Mouse (Mus musculus) gastrocnemius, adult 8-10 months (tissue): ENCODE data around the gene Pemt. TPM values are rescaled to one million over a fixed set of nuclear protein-coding genes. Genes with fewer than 3 reads are reported as not detected.

Source experiments
- DNase-seq, 2 experiments: peaks; one replicate each; pipeline ENCODE4 v3.0.0; 2022; ENCODE audit warnings: low spot score in 2 of 2
- total RNA-seq, 4 experiments: library from RNA; stranded (reverse); gene quantifications; 2 replicates each; pipeline ENCODE4 v1.2.4; 2022

Pemt gene
- total RNA-seq, result 1 to 10 TPM; 2.0 to 4.5 (median 3.7) TPM

DNA sequence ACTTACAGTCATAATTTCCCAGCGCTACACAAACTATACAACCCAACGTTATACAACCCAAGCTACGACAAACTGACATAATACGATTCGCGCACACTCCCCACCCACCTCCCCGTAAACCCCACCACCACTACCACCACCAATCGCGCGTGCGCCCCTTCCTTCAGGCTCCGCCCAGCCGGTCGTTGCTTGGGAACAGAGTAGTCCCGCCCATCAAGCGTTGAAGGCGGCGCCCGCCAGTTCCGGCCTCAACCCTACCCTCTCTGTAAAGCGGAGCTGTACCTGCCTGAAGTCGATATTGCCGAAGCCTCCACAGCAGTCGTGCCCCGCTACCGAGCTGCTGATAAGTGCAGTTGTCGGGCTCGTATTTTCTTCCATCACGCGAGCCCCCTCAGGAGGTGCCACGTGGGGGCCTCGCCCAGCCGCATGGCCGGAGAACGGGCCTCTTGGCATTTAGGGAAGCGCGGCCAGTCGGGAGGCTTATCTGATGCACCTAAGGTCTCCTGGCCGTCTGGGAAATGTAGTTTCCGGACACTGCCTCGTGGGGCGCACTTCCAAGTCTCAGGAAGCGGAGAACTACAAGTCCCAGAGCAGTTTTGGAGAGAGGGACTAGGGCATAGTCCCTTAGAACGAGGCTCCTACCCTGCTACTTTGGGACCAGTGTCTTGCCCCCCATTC, at the start of gene Pemt:
Gene Pemt, minus strand, starts transcription at position 432 of the 678 bp plus-strand sequence.
- peak; percentile 94 to 96 for DNase-seq

DNA sequence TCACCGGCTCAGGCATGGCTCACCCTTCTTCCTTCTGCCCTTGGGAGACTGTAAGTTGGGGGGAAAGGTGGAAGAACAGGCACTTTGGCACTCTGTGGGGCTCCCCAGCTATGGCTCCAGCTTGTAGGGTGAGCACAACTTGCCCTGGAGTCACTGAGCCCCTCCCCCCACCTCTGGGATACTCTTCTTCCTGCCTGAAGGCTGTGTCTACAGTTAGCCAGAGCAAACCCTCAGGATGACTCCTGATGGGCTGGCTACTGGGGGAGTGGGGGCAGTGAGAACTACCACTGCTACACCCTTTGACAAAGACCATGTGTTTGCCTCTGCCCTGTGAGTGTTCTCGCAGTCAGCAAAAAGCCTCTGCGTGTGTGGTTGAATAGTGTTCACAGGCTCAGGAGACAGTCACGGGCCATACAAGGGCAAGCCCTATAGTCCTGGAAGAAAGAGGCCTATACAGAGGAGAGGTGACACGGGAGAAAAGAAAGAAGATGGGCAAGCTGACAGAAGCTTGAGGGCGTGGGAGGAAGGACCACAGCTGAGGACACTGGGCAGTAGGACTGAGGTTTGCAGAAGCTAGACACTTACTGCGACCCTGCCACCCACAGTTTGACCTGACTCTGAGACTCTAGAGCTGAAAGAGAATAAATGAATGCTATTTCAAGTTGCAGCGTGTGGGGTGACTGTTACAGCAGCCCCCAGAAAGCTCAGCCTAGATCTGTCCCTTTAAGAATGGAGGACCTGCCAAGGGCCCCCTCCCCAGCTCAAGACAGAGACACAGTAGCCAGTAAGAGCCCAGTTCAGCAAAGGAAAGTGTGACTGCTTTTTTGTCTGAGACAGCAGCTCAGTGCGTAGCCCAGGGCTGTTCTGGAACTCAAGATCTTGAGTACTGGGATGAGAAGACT, 48.9 kb upstream of the Pemt start:
- no peak for DNase-seq

DNA sequence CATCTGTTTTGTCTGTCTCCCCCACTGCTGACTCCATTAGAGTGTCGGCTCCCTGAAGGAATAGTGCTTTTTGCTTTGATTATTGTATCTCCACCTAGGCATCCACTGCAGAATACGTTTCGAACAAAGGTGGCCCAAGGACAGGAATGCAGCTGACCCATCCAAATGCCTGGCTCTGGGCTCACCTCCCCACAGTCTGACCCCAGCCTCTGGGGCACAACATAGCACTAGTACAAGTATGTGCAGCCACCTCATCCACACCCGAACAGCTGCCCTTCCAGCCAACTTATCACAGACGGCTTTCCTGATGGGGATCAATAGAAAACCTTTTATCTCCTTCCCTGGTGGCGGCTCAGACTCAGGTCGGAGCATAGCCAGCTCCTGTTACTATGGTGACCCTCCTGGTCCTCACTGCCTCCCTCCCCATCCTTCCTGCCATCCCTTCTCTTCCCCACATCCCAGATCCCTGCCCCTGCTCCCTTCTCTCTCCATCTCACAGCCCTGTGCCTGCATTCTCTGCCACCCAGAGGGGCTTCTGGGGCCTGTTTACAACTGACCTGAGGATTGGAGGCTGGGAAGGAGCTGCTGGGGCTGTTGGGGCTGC, 47.8 kb upstream of the Pemt start:
- no peak for DNase-seq

DNA sequence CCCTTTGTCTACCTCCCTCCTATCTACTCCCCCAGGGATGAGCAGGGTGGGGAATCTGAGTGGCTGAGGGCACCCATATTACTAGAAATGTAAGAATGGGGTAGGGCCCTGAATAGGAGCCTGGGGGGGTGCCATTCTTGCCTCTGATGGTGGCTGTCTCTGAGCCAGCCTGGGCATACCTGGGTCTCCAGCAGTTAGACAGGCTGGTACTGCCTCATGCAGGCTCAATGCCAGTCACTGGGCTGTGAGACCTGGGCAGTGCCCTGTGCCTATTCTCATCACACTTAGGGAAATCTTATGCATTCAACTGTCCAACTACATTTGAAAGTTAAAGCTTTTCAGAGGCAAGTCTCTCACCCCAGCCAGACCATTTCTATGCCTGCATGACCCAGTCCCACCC, 46.9 kb upstream of the Pemt start:
- DNase-seq, result no peak

DNA sequence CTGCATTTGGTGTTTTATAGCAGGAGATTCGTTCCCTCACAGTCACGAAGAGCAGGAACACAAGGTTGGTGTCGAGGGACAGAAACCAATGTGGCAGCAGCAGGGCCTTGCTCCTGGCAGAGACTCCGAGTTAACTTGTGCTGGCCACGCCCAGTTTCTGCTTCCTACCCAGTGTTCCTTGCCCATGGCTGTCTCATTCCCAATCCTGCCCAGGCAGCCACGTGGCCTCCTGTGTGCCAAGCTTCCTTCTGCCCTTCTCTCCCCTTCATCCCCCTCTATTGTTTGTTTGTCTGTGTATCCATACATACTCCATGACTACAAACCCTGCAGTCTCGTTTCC, 45.1 kb upstream of the Pemt start:
- DNase-seq, result no peak

DNA sequence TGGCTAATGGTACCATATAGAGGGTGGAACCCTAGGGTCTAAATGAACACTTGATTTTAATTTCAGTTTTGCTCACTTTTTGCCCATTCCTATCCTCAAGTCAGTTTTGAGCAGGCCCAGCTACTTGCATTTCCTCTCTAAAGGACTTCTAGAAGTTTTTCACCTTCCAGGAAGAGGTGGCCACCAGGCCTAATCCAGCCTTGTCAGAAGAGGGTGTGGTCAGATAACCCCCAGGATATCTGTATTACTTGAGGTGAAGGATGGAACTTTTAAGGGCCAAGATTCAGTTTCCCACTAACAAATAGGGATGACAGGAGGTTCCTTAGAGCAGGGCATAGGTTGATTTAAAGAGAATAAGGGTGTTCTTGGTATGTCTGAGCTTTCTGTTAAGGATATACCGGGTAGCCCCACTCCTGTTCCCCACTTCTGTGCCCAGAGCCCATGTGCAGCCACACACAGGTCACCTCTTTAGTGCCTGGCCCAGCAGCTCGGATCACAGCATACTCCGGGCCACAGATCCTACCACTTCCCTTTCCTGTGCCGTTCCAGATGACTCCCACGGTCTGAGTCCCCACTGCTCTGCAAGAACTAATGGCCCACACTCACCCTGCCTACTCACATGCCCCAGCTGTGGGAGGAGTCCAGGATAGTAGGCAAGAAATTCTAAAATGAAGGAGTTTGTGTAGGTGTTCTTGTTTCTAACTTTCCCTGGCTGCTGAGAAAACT, 44.6 kb upstream of the Pemt start:
- DNase-seq, result no peak

DNA sequence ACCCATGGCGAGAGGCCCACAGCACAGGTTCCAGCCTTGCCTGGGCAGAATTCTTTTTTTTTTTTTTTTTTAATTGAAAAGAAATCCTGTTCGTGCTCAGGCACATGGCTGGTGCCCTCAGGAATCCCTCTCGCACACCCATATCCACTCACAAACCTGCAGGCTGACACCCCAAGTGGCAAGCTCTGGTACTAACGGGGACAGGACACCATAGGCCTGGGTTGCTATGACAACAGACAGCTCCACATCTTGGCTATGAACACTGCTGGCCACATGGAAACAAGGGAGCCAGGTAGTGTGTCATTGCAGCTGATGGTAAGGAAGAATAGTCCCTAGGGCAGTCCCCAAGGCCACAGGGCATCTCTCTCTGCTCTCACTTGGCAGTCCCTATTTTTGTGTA, 42.7 kb upstream of the Pemt start:
- DNase-seq, result no peak

DNA sequence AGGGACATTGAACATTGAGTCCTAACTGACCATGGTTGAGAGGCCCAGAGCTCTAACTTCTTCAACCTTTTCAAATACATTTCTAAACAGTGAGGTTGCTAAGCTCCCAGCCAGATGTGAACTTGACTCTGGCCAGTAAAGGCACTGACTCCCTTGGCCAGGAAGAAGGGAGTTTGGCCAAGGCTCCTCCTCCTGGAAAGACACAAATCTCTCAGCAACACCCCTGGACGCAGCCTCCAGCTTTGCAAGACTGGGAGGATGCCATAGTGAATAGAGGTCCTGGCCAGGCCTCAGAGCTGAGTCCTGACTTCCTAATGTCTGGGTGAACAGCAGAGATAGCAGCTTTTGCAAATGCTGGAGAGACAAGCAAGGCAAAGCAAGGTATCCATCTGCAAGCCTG, 40.4 kb upstream of the Pemt start:
- DNase-seq, result peak in 1 of 2 experiments; percentile 33

DNA sequence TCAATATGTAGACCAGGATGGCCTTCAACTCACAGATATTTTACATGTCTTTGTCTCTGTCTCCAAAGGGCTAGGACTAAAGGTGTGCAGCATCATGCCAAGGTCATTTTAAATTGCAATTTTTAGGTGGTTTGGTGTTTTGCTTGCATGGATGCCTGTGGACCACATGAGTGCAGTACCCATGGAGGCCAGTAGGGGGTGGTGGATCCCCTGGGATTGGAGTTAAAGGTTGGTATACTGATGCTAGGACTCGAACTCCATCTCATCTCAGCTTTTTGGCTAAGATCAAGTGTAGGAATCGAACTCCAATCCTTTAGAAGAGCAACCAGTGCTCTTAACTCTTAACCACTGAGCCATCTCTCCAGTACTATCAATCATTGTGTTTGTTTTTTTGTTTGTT, 38.3 kb upstream of the Pemt start:
- no peak for DNase-seq

DNA sequence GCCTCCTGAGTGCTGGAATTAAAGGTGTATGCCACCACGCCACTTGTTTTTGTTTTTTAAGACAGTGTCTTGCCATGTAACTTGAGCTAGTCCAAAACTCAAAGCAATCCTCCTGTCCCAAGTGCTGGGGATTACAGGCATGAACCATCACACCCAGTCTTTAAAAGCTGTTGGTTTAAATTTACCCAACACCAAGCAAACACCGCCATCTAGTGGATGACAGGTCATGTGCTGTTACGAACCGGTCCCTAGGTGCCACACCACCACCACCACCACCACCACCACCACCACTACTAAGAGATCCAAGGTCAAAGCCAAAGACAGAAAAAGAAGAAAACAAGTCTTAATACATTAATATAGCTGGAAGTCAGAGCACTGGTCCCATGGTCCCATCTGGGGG, 30.5 kb upstream of the Pemt start:
- peak; percentile 28 to 37 for DNase-seq

DNA sequence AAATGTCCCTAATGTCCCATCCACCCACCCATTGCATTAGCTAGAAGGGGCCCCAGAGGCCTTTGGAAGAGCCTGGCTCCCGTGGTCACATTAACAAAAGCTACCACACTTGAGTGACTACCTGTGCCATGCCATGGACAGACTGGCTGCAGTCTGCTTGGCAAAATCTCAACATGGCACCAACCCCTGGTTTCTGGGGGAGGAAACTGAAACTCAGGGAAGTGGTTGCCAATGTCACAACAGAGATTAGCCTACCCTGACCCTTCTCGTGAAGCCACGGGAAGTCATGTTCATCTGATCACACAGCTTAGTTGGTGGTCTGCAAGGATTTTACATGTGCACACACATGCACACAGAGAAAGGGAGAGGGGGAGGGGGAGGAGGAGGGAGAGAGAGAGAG, 29.9 kb upstream of the Pemt start:
- DNase-seq, result no peak

DNA sequence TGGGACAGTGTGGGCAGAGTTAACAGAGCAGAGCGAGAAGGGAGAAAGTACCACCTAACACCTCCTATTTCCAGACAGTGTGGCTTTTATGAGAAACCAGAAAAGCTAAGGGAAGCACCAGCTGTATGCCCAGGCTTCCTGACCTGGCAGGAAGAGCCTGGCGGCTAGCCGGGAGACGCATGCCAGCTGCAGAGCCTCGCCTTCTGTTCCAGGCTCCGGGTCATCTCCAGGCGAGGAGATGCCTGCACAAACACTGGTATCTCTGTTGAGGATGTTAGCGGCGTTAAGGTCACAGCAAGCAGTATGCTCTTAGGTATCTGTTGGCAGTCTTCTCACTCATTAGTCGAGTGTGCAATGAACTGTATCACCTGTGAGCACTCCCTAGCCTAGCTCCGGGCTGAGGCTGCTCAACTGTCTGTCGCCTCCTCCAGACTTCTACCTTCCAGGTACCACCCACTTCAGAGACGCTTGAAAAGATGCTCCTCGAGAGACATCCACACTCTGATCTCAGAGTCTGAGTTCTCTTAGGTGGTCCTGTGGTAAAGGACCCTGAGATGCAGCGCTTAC, 27.7 kb upstream of the Pemt start:
- DNase-seq, result peak; percentile 22 to 54

DNA sequence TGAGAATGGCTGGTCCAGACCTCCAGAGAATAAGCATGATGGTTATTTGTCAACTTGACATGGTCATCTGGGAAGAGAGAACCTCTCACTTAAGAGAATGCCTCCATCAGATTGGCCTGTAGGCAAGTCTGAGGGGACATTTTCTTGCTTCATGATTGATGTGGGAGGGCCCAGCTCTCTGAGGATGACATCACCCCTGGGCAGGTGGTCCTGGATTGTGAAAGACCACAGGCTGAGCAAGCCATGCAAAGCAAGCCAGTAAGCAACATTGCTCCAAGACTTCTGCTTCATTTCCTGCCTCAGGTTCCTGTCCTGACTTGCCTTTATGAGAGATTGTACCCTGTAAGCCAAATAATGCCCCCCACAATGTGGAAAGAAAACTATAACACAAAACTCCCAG, 26.8 kb upstream of the Pemt start:
- no peak for DNase-seq

DNA sequence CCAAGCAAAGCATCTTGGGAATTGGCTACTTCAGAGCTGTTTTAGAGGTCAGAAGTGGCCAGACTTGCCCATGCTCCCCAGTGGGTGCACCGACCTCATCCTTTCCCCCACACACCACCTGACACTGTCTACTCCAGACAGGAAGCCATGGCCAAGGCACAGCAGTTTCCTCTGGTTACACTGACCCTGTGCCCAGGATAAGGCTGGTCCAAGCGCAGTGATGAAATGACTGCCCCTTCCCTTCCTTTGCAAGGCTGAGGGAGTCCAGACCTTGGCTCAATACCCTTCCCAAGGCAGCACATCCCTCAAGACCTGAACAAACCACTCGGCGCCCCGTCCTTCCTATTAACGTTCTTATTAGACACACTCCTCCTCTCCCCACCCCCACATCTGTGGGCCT, 24.9 kb upstream of the Pemt start:
- peak in 1 of 2 experiments; percentile 5 for DNase-seq

DNA sequence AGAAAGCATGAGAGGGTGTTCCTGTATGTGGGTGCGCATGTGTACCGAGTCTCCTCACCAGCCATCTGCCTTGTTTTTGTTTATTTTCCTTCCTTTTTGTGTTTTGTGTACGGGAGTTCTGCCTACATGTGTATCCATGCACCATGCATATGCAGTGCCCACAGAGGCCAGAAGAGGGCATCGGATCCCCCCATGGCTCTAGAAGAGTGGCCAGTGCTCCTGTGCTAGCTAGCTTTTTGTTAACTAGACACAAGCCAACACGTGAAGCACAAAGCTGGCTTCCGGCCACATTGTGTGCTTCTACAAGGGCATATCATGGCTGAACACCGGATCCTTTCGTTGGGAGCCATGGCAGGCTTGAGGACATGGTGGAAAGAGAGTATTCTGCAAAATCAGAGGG, 24.3 kb upstream of the Pemt start:
- DNase-seq, result peak in 1 of 2 experiments; percentile 18

DNA sequence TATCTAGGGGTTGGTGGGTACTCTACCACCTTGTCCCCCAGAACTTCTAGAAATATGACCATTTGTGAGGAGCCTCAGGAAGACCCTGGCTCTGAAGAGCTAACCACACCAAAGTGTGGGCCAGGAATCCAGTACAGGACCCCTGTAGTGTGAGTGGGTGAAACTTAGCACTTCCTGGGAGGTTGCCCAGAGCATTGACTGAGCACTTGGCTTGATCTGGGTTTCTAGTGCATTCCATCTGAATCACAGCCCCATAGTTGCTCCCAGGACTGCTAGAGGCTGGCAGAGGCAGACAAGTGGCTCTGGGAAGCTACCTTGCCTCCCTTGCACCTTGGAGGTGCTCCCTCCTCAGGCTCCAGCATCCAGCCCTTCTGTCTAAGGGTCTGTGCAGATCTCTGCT, 22.3 kb upstream of the Pemt start:
- no peak for DNase-seq

DNA sequence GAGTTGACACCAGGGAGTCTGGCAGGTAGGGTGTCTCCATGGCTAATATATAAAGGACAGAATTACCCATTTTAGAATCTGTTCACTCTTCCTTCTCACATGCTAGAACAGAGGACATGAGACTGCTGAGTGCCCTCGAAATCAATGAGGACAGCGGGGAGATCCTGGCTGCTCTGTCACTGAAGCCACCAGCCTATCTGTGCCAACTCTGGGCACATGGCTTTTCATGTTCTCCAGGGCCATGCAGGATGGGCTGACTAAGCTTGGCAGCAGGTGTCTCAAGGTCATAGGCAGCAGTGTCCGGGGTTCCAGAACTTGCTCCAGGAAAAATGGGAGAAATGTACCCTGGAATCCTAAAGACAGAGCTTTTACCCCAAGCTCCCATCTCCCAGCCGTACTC, 21.4 kb upstream of the Pemt start:
- DNase-seq, result no peak

DNA sequence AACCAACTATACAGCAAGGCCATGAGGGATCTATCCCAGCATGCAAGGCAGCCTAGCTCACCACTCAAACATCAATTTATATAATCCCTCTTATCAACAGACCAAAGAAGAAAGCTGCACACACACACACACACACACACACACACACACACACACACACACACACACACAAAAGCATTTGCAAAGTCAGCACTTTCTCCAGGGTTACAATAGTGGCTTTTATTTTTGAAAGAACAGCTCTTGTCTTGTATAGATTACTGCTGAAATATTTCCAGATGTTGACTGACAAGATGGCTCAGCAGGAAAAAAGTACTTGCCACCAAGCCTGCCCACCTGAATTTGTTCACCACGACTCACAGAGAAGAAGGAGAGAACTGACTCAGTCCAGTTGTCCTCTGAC, 19.0 kb upstream of the Pemt start:
- DNase-seq, result no peak

DNA sequence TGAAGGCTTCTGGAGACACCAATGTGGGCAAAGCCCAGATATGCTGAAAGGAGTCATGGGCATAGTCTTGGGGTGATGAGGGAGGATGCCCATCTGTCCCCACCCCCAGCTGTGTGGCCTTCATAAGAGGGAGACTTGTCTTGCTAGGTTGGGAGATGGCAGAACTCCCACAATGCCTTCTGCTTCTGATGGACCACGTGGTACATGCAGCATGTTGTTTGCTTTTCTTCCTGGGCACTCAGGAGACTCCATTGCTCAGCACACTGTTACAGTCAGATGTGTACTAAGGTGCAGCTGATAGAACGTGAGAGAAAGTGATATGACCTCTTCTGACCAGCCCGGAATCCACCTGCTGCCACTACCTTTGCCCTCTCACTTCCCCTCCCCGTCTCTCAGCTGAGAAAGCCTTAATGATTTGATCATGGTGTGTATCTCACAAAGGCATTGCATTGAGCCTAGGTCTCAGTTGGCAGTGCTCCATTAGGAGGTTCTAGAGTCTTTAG, 15.3 kb upstream of the Pemt start:
- no peak for DNase-seq

DNA sequence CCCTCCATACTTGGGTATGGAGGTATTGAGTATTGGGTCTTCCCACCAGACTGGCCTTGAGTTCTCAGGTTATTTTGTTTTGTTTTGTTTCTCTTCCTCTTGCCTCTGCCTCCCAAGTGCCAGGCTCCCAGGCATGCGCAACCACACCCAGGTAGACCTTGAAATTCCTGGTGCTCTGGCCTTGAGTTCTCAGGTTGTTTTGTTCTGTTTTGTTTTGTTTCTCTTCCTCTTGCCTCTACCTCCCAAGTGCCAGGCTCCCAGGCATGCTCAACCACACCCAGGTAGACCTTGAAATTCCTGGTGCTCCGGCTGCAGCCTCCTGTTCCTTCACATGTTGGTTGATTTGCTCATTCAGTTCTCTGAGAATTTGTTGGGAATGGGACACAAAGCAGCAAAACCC, 13.7 kb upstream of the Pemt start:
- no peak for DNase-seq

DNA sequence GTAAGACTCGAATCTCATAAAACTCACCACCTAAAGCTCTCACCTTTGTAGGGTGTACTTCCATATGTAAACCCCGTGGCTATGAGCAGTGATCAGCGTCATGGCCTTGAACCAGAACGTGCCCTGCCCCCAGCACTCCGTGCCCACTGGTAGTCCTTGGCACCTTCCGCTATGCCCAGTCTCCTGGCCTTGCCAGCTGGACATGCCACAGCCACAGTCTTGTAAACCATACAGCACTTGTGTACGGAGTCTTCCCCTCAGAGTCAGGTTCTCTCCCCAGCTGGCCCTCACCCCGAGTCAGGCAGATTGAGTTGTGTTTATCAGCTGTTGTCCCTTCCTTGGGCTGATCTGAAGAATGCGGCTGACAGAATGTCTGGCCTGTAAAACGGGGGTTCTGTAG, 12.2 kb upstream of the Pemt start:
- DNase-seq, result no peak
